Mouse (Mus musculus) E14TG2a.4 (cell line): ENCODE results near the gene Fgfr3.

ENCODE experiments used
- CTCF ChIP-seq: conservative IDR thresholded peaks from 2 replicates; pipeline ENCODE4 v1.5.1; 2014; ENCODE audit warnings: low read length
- NANOG ChIP-seq: IDR thresholded peaks from 2 replicates; pipeline ENCODE4 v1.6.1; 2014; ENCODE audit warnings: borderline replicate concordance, low read length, mixed read lengths
- POU5F1 ChIP-seq: IDR thresholded peaks from 2 replicates; pipeline ENCODE4 v1.6.1; 2014; ENCODE audit warnings: low read length, borderline replicate concordance

DNA sequence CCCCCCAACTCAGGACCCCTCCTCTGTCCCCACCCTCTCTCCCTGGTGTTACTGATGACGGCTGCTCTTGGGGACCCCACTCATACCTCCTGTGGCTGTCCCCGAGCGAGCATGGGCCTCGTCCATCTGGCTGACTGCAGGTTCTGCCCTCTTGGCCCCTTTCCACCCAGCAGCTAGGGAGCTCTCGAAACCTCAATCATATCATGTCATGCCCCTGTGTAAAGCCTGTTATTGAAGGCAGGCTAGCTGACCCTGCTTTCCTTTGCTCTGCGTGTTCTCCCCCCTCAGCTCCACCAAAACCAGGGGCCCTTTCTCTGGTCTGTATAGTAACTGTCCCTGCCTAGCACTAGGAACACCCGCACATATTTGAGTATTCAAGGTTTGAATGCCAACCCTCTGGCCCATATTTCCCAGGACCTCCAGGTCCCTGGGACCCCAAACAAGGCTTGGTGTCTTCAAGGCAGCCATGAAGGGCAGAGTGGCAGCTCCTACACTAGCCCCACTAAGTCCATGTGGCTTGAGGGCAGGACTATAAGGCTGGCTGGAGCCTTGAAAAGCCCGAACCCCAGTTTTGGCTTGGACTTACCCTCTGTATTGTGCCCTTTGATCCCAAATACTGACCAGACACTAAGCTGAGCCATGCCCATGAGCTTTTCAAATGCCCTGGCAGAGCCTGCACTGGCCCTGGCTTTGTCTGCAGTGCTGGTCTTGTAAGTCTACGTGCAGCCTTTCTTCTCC is 15.7 kb upstream of the Fgfr3 start:
- TF ChIP-seq CTCF = no peak
- no peak for TF ChIP-seq POU5F1
- TF ChIP-seq NANOG = no peak
